Mouse (Mus musculus) spleen, adult 12 weeks (tissue): ENCODE measurements around the gene Frmd5.
A peak's percentile ranks its signal among the peaks of the same experiment; 100 is the strongest.
"Not testable (repeated sequence)": the region's sequence is repeated elsewhere in the genome, so short reads cannot be mapped to it uniquely, and the experiment has no call there.

Experiments used
- DNase-seq: peaks from one replicate; pipeline ENCODE4 v3.0.0; 2022; ENCODE audit warnings: low spot score

Frmd5 gene

GRCm38 (mm10) chr2:121571780-121572179 lies 235.1 kb downstream of the Frmd5 start:
- peak; percentile 33 for DNase-seq

GRCm38 (mm10) chr2:121570999-121571655 lies 235.8 kb downstream of the Frmd5 start:
- DNase-seq = no peak

GRCm38 (mm10) chr2:121570049-121570448 lies 236.8 kb downstream of the Frmd5 start:
- DNase-seq = no peak

- DNase-seq = no peak
Observed at GRCm38 (mm10) chr2:121565911-121566310, 241.0 kb downstream of the Frmd5 start.

- DNase-seq = no peak
Observed at GRCm38 (mm10) chr2:121563117-121563516, 243.8 kb downstream of the Frmd5 start.

- no peak for DNase-seq
Observed at GRCm38 (mm10) chr2:121551271-121551670, 255.6 kb downstream of the Frmd5 start.

- no peak for DNase-seq
Observed at GRCm38 (mm10) chr2:121549630-121550029, 257.3 kb downstream of the Frmd5 start.

GRCm38 (mm10) chr2:121544829-121545228 lies 262.1 kb downstream of the Frmd5 start:
- no peak for DNase-seq

- DNase-seq = no peak
Observed at GRCm38 (mm10) chr2:121525056-121525455, 281.8 kb downstream of the Frmd5 start.

- DNase-seq = not testable (repeated sequence)
Observed at GRCm38 (mm10) chr2:121522830-121523229, 284.1 kb downstream of the Frmd5 start.

GRCm38 (mm10) chr2:121522006-121522405 lies 284.9 kb downstream of the Frmd5 start:
- no peak for DNase-seq

- not testable (repeated sequence) for DNase-seq
Observed at GRCm38 (mm10) chr2:121518711-121519110, 288.2 kb downstream of the Frmd5 start.

- no peak for DNase-seq
Observed at GRCm38 (mm10) chr2:121518106-121518505, 288.8 kb downstream of the Frmd5 start.

- DNase-seq = no peak
Observed at GRCm38 (mm10) chr2:121514211-121514610, 292.7 kb downstream of the Frmd5 start.

GRCm38 (mm10) chr2:121512991-121513765 lies 293.7 kb downstream of the Frmd5 start:
- DNase-seq = not testable (repeated sequence)

- no peak for DNase-seq
Observed at GRCm38 (mm10) chr2:121511401-121511800, 295.5 kb downstream of the Frmd5 start.

- peak; percentile 73 for DNase-seq
Observed at GRCm38 (mm10) chr2:121509584-121509983, 297.3 kb downstream of the Frmd5 start.

GRCm38 (mm10) chr2:121507951-121508330 lies 298.9 kb downstream of the Frmd5 start:
- DNase-seq = no peak

- DNase-seq = no peak
Observed at GRCm38 (mm10) chr2:121507173-121507950, 299.5 kb downstream of the Frmd5 start.

- peak; percentile 72 for DNase-seq
Observed at GRCm38 (mm10) chr2:121505942-121506882, 300.7 kb downstream of the Frmd5 start, which contains the start of the genes Mfap1a and Wdr76. TSS of gene Mfap1a (minus strand) at chr2:121506665. TSS of gene Wdr76 (plus strand) at chr2:121506723.

GRCm38 (mm10) chr2:121501550-121501949 lies 305.3 kb downstream of the Frmd5 start:
- DNase-seq = not testable (repeated sequence)
